Mouse (Mus musculus): ENCODE results near the gene Fbxl15. TPM values are rescaled to one million over a fixed set of nuclear protein-coding genes. Genes with fewer than 3 reads are reported as not detected.
A peak's percentile ranks its signal among the peaks of the same experiment; 100 is the strongest.

Gene Fbxl15
- polyA plus RNA-seq, 1 experiment = 1.1 TPM

DNA sequence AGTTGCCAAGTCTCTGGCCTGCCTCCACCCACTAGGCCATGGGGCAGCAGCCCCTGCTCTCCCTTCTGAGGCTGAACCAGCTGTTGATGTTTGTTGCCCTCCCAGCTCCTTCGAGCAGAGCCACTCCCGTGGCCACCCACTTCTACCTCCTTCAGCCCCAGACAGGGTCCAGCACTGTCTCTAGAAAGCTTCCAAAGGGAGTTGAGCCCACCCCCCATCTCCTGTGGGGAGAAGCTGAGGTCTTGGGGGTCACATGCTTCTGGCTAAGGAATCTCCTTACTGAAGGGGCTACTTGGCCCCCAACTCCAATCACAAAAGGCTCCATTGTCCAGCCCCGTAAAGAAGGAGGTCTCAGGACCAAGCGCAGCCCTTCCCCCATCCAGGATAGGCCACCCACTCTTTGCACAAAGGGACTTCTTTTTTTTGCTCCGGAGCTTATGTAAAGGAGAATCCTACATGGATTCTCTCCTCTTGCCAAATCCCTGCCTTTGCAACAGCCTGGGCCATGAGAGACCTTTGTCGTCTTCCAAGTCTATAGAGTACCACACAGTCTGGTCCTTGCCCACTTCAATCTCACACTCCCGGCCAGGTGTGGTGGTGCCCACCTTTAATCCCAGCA is 4.8 kb downstream of the Fbxl15 start:
- no peak overlapping the region for H3K4me3 ChIP-seq (ENCODE audit: low read depth, low read length)
- H3K9me3 ChIP-seq (replicated peaks; ENCODE audit: control insufficient read depth, insufficient read depth, low read length, poor library complexity, severe bottlenecking) = no peaks in the 10 kb centered on the region
- H3K27me3 ChIP-seq (ENCODE audit: control insufficient read depth, insufficient read depth, low read length, poor library complexity, severe bottlenecking) = no peaks in the 10 kb centered on the region
- TF ChIP-seq EP300 (IDR thresholded peaks at IDR 0.05; ENCODE audit: insufficient read depth, low read depth, low read length) (no peak), CTCF (IDR thresholded peaks at IDR 0.05; ENCODE audit: low read depth, low read length) (no peak), POLR2A (IDR thresholded peaks at IDR 0.05; ENCODE audit: insufficient read depth, low read length) (no peak)
- no peaks in the 10 kb centered on the region; the same call in 1 of the 2 replicates for H3K36me3 ChIP-seq (ENCODE audit: control insufficient read depth, insufficient read depth, low read length, poor library complexity, severe bottlenecking)
- H3K4me1 ChIP-seq (ENCODE audit: control insufficient read depth, insufficient read depth, low read length) = no peaks in the 10 kb centered on the region
- no peak overlapping the region for H3K27ac ChIP-seq (ENCODE audit: insufficient read depth, low read length)
- H3K9ac ChIP-seq (ENCODE audit: low read depth, poor library complexity, severe bottlenecking) = no peak overlapping the region

DNA sequence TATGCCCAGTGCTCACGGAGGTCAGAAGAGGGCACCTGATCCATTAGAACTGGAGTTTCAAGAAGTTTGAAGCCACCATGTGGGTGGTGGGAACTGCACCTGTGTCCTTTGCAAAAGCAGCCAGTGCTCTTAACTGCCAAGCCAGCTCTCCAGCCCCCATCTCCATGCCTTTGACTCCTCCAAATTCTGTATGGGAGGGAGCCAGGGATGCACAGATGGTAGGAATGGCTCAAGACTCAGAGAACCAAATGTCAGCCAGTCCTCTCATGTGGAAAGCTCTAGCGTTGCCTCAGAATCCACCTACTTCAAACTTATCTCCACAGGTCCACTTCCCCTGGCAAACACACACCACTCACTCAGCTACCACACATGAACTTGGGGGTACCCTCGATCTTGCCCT is 5.9 kb downstream of the Fbxl15 start:
- Histone ChIP-seq H3K27ac (ENCODE audit: insufficient read depth, low read length) (no peak overlapping the region), H3K9ac (ENCODE audit: low read depth, poor library complexity, severe bottlenecking) (no peak overlapping the region), H3K27me3 (ENCODE audit: control insufficient read depth, insufficient read depth, low read length, poor library complexity, severe bottlenecking) (no peaks in the 10 kb centered on the region), H3K9me3 (replicated peaks; ENCODE audit: control insufficient read depth, insufficient read depth, low read length, poor library complexity, severe bottlenecking) (no peaks in the 10 kb centered on the region), H3K4me3 (ENCODE audit: low read depth, low read length) (no peak overlapping the region), H3K4me1 (ENCODE audit: control insufficient read depth, insufficient read depth, low read length) (no peaks in the 10 kb centered on the region), H3K36me3 (ENCODE audit: control insufficient read depth, insufficient read depth, low read length, poor library complexity, severe bottlenecking) (no peaks in the 10 kb centered on the region; the same call in 1 of the 2 replicates)
- TF ChIP-seq EP300 (IDR thresholded peaks at IDR 0.05; ENCODE audit: insufficient read depth, low read depth, low read length) (no peak), POLR2A (IDR thresholded peaks at IDR 0.05; ENCODE audit: insufficient read depth, low read length) (no peak), CTCF (IDR thresholded peaks at IDR 0.05; ENCODE audit: low read depth, low read length) (no peak)

DNA sequence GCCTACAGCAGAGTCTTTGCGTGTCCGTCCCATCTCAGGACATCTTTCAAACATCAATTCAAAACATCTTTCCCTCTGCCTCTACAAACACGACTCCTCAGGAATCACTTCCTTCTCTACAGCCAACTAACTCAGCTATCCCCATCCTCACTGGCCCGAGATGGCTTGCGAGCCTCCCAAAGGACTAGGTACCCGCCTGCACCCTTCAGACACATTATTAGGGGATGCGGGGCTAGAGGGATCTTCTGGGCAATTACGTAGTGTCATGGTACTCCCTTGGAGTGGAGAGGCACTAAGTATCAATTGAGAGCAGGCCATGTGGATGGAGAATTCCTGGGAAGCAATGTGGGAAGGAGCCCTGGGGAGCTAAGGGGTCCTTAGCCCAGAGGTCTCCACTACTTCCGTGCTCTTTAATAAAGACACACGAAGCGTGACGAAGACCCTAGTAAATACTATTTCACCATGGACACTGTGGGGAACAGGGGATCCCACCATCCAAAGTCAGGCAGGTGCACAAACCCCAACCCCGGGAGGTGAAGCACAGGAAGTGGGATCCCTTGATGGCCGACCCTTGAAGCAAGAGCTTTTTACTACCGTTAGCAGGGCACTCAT is 9.8 kb downstream of the Fbxl15 start:
- no peaks in the 10 kb centered on the region for H3K27me3 ChIP-seq (ENCODE audit: control insufficient read depth, insufficient read depth, low read length, poor library complexity, severe bottlenecking)
- H3K9ac ChIP-seq (ENCODE audit: low read depth, poor library complexity, severe bottlenecking) = peak overlapping the region; percentile 78
- H3K4me1 ChIP-seq (ENCODE audit: control insufficient read depth, insufficient read depth, low read length) = no peaks in the 10 kb centered on the region
- no peak for TF ChIP-seq POLR2A (IDR thresholded peaks at IDR 0.05; ENCODE audit: insufficient read depth, low read length)
- TF ChIP-seq EP300 (IDR thresholded peaks at IDR 0.05; ENCODE audit: insufficient read depth, low read depth, low read length) = no peak
- TF ChIP-seq CTCF (IDR thresholded peaks at IDR 0.05; ENCODE audit: low read depth, low read length) = no peak
- H3K4me3 ChIP-seq (ENCODE audit: low read depth, low read length) = peak overlapping the region; percentile 74
- H3K27ac ChIP-seq (ENCODE audit: insufficient read depth, low read length) = no peak overlapping the region
- H3K9me3 ChIP-seq (replicated peaks; ENCODE audit: control insufficient read depth, insufficient read depth, low read length, poor library complexity, severe bottlenecking) = no peaks in the 10 kb centered on the region
- no peaks in the 10 kb centered on the region for H3K36me3 ChIP-seq (ENCODE audit: control insufficient read depth, insufficient read depth, low read length, poor library complexity, severe bottlenecking)

DNA sequence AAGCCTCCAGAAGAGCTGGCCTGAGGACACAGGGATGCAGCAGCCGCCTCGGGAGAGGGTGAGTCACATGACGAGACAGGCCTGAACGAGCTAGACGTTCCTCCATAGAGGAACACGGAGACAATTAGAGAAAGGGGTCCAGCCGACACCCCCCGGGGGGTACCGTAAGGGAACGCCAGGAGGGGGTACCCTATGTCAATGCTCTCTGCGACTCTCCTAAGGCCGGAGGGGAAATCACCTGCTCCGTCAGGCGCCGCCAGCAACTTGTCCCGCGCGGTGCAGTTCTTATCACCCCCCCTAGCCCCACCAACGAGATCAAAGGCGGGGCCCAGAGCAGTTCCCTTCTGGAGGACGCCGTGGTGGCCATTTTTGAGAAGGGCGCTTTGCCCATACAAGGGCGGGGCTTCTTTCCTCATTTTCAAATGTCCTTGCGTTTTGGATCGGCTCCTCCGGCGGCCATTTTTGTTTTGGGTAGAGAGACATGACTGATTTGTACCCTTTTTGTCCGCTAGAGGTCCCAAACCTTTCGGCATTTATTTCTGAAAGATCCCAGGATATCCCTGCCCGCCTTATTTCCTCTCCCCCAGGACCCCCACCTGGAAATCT is 10.4 kb downstream of the Fbxl15 start, which contains the start of gene Cuedc2:
Cuedc2 (minus strand) TSS at position 372 of the 606 bp plus-strand sequence.
- peak within 1 kb of the TSS; percentile 74 for H3K4me3 ChIP-seq (ENCODE audit: low read depth, low read length)
- peak within 1 kb of the TSS; percentile 78 for H3K9ac ChIP-seq (ENCODE audit: low read depth, poor library complexity, severe bottlenecking)
- 0 out of 2 replicates have a peak within 1 kb of the TSS, but pooled peaks have one; percentile 11 for H3K27ac ChIP-seq (ENCODE audit: insufficient read depth, low read length)
- H3K4me1 ChIP-seq (ENCODE audit: control insufficient read depth, insufficient read depth, low read length) = no peaks in the 10 kb centered on the region
- no peaks in the 10 kb centered on the region for H3K27me3 ChIP-seq (ENCODE audit: control insufficient read depth, insufficient read depth, low read length, poor library complexity, severe bottlenecking)
- no peaks in the 10 kb centered on the region for H3K36me3 ChIP-seq (ENCODE audit: control insufficient read depth, insufficient read depth, low read length, poor library complexity, severe bottlenecking)
- TF ChIP-seq EP300 (IDR thresholded peaks at IDR 0.05; ENCODE audit: insufficient read depth, low read depth, low read length) = no peak
- no peaks in the 10 kb centered on the region for H3K9me3 ChIP-seq (replicated peaks; ENCODE audit: control insufficient read depth, insufficient read depth, low read length, poor library complexity, severe bottlenecking)

DNA sequence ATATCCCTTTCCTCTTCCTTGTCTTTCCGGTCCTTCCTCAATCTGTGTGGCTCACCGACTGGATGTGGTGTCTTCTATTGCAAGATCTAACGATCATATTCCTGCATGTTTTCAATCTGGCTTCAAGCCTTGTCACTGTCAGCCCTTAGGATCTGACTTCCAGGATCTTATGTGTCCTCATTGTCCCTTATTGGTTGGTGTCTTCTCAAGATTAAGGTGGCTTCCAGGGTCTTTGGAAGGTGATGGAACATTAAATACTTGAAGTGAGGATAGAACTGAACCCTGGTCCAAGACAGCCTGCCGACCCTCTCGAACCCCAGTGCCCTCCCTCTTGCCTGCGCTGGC is 10.9 kb downstream of the Fbxl15 start:
- Histone ChIP-seq H3K9me3 (replicated peaks; ENCODE audit: control insufficient read depth, insufficient read depth, low read length, poor library complexity, severe bottlenecking) (no peaks in the 10 kb centered on the region), H3K9ac (ENCODE audit: low read depth, poor library complexity, severe bottlenecking) (peak overlapping the region; percentile 41), H3K4me1 (ENCODE audit: control insufficient read depth, insufficient read depth, low read length) (no peaks in the 10 kb centered on the region), H3K4me3 (ENCODE audit: low read depth, low read length) (no peak overlapping the region), H3K27ac (ENCODE audit: insufficient read depth, low read length) (0 out of 2 replicates have a peak overlapping the region, but pooled peaks have one; percentile 11), H3K27me3 (ENCODE audit: control insufficient read depth, insufficient read depth, low read length, poor library complexity, severe bottlenecking) (no peaks in the 10 kb centered on the region), H3K36me3 (ENCODE audit: control insufficient read depth, insufficient read depth, low read length, poor library complexity, severe bottlenecking) (no peaks in the 10 kb centered on the region)
- TF ChIP-seq POLR2A (IDR thresholded peaks at IDR 0.05; ENCODE audit: insufficient read depth, low read length) (no peak), EP300 (IDR thresholded peaks at IDR 0.05; ENCODE audit: insufficient read depth, low read depth, low read length) (no peak), CTCF (IDR thresholded peaks at IDR 0.05; ENCODE audit: low read depth, low read length) (no peak)

Measured in ES-Bruce4 (cell line).